Mouse (Mus musculus): ENCODE measurements at regions not wholly inside any gene's neighbourhood (a gene's known extent, or its start where the extent isn't known, plus 50 kb on each side); places are given as distances from the start of the nearest gene placed in this dataset.

- no peak for DNase-seq
Observed at GRCm38 (mm10) chr2:160587015-160587835, 58.5 kb upstream of the Top1 start.

GRCm38 (mm10) chr2:160588401-160588800 lies 57.3 kb upstream of the Top1 start:
- no peak for DNase-seq

DNA sequence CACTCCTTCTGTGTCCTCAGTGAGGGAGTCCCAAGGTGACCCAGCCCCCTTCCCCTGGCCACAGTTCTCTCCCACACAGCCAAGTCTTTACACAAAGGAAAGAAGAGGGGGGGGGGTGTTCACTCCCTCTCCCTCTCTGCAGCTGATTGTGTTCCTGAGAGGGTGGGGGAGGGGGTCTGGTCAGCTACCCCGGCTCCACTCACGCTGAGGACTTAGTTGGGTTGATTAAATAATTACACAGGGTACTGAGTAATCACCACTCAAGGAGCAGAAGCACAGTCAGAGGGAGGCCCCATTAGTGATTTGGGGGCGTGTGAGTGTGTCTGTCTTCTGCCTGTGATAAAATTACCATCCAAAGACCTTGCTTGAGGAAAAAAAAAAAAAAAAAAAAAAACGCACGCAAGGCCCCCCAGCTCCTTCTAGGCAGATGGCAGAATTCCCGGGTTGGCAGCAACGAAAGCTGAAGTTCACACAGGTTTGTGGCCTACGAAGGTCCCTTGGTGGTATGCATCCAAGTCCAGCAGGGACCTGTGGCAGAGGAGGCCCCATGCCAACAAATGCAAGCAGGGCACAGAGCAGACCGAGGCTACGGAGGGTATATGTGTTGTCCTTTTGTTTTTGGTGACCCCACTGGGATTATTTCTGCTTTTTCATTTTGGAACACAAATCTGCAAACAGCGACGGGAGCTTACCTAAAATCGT lies 55.3 kb upstream of the Top1 start:
- no peak for DNase-seq

- no peak for DNase-seq
Observed at GRCm38 (mm10) chr2:160591446-160592180, 54.1 kb upstream of the Top1 start.

DNA sequence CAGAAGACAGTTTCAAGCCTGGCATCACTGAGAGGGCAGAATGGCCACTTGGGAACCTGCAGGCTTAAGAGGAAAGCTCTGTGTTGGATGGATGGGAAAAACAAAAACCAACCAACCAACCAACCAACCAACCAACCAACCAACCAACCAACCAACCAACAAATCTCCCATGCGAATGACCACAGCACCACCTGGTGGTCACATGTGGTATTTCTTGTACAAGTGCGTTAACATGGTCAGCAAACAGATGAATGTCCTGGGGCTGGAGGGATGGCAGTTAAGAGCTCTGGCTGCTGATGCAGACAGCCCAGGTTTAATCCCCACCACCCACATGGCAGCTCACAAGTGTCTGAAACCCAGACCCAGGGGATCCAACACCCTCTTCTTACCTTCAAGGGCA lies 52.7 kb upstream of the Top1 start:
- DNase-seq: peak; percentile 75
